Comparison of ENCODE assay signal across 11 mouse cellular contexts in the genomic region with DNA sequence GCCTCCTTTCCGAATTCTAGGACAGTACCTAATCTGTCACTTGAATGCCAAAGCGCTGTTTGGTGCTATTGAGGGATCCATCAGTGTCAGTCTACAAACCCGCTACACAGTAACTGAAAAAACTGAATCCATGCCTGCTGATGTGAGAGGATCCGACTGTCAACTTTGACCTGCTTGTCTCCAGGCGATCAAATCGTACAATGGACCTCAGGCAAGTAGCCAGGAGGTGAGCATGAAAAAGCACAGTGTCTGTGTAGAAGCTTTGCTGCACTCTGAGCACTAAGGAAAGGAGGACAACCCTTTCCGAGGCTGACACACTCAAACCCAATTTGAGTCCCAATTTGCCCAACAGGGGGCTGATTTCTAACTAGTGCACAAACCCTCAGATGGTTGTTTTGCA. TPM values are rescaled to one million over a fixed set of nuclear protein-coding genes. Genes with fewer than 3 reads are reported as not detected.
DNase-seq lines count a peak whose midpoint lies in the region; ATAC-seq and TF ChIP-seq lines count a peak whose summit lies in the region.
"Had no signal": no experiment of that assay in that cellular context is flagged by ENCODE, and none has a peak within 500 bp of the region (broad histone marks: within the 10 kb centered on the region; RNA-seq: fewer than 3 reads in every experiment).

No protein-coding gene starts in this region.

- H3K27ac ChIP-seq in forebrain, postnatal 0 days (ENCODE audit: low read depth, low read length) = no peak overlapping the region
- H3K27ac ChIP-seq in forebrain, embryonic 16.5 days (ENCODE audit: low read length) = no peak overlapping the region
- H3K27ac ChIP-seq in intestine, postnatal 0 days (ENCODE audit: low read depth, low read length) = no peak overlapping the region
- no peak overlapping the region for H3K27ac ChIP-seq in intestine, embryonic 16.5 days (ENCODE audit: low read length)
- peak overlapping the region; percentile 44 for H3K27ac ChIP-seq in lung, embryonic 15.5 days

- ATAC-seq in forebrain, postnatal 0 days = no peak
- ATAC-seq in forebrain, embryonic 16.5 days = no peak
- no peak for ATAC-seq in intestine, postnatal 0 days
- no peak for ATAC-seq in intestine, embryonic 16.5 days
- no peak for ATAC-seq in lung, embryonic 15.5 days (ENCODE audit: borderline replicate concordance, extremely low read depth, low FRiP score, low TSS enrichment)

- 0 out of 2 replicates have a peak, but pooled peaks have one; percentile 7 for TF ChIP-seq CTCF in forebrain, postnatal 0 days (IDR thresholded peaks at IDR 0.05; ENCODE audit: low read depth)
- 0 out of 2 replicates have a peak, but pooled peaks have one; percentile 6 for TF ChIP-seq CTCF in intestine, postnatal 0 days (IDR thresholded peaks at IDR 0.05; ENCODE audit: low read depth)

- H3K4me2 ChIP-seq in forebrain, postnatal 0 days (ENCODE audit: low read depth) = no peak overlapping the region
- H3K4me2 ChIP-seq in forebrain, embryonic 16.5 days (ENCODE audit: low read length) = no peak overlapping the region
- no peak overlapping the region for H3K4me2 ChIP-seq in intestine, postnatal 0 days (replicated peaks; ENCODE audit: low read depth)
- no peak overlapping the region for H3K4me2 ChIP-seq in intestine, embryonic 16.5 days (ENCODE audit: low read depth, low read length)
- H3K4me2 ChIP-seq in lung, embryonic 15.5 days = no peak overlapping the region

- no peak for DNase-seq in forebrain, postnatal 0 days
- DNase-seq in lung, postnatal 25 days (ENCODE audit: low spot score) = no peak
- DNase-seq in kidney, postnatal 36 days = peak; percentile 61 to 73
- no peak for DNase-seq in adrenal gland, adult (ENCODE audit: inconsistent age in 2 of 2, low spot score in 1 of 2)
- DNase-seq: cerebellum, adult 2 months; thymus, postnatal 4 days had no signal

- H3K9me3 ChIP-seq in forebrain, postnatal 0 days (ENCODE audit: low read length) = no peaks in the 10 kb centered on the region
- no peaks in the 10 kb centered on the region for H3K9me3 ChIP-seq in forebrain, embryonic 16.5 days (ENCODE audit: control insufficient read depth, low read length)
- H3K9me3 ChIP-seq in intestine, postnatal 0 days (ENCODE audit: control insufficient read depth) = no peaks in the 10 kb centered on the region
- H3K9me3 ChIP-seq in intestine, embryonic 16.5 days (ENCODE audit: control insufficient read depth, low read length) = no peaks in the 10 kb centered on the region
- no peaks in the 10 kb centered on the region for H3K9me3 ChIP-seq in lung, embryonic 15.5 days
- H3K9me3 ChIP-seq: heart, embryonic 10.5 days had no signal

- no peak overlapping the region for H3K4me3 ChIP-seq in forebrain, postnatal 0 days (ENCODE audit: low read depth, low read length)
- no peak overlapping the region for H3K4me3 ChIP-seq in forebrain, embryonic 16.5 days (replicated peaks; ENCODE audit: low read length)
- H3K4me3 ChIP-seq in intestine, postnatal 0 days (ENCODE audit: low read depth, low read length) = no peak overlapping the region
- no peak overlapping the region for H3K4me3 ChIP-seq in intestine, embryonic 16.5 days (ENCODE audit: low read length)
- H3K4me3 ChIP-seq in lung, embryonic 15.5 days = no peak overlapping the region
- H3K4me3 ChIP-seq: heart, embryonic 10.5 days had no signal

- no peaks in the 10 kb centered on the region for H3K36me3 ChIP-seq in forebrain, postnatal 0 days (ENCODE audit: insufficient read depth)
- no peaks in the 10 kb centered on the region for H3K36me3 ChIP-seq in forebrain, embryonic 16.5 days (ENCODE audit: control insufficient read depth, insufficient read depth)
- no peaks in the 10 kb centered on the region; the same call in 1 of the 2 replicates for H3K36me3 ChIP-seq in intestine, postnatal 0 days (ENCODE audit: control insufficient read depth, insufficient read depth)
- no peaks in the 10 kb centered on the region for H3K36me3 ChIP-seq in intestine, embryonic 16.5 days (ENCODE audit: control insufficient read depth, insufficient read depth, low read length)
- H3K36me3 ChIP-seq in lung, embryonic 15.5 days = no peaks in the 10 kb centered on the region
- H3K36me3 ChIP-seq: heart, embryonic 10.5 days had no signal

- peaks cover 18% of the 10 kb centered on the region; the same call in 1 of the 2 replicates for H3K4me1 ChIP-seq in forebrain, postnatal 0 days (ENCODE audit: insufficient read depth)
- peaks cover 28% of the 10 kb centered on the region for H3K4me1 ChIP-seq in forebrain, embryonic 16.5 days (replicated peaks; ENCODE audit: control insufficient read depth, insufficient read depth, low read length)
- H3K4me1 ChIP-seq in intestine, postnatal 0 days (replicated peaks; ENCODE audit: control insufficient read depth, insufficient read depth, low read length) = no peaks in the 10 kb centered on the region
- peaks cover 31% of the 10 kb centered on the region for H3K4me1 ChIP-seq in intestine, embryonic 16.5 days (ENCODE audit: control insufficient read depth, insufficient read depth, low read length)
- H3K4me1 ChIP-seq in lung, embryonic 15.5 days = peaks cover 56% of the 10 kb centered on the region

- no peak overlapping the region for H3K9ac ChIP-seq in forebrain, postnatal 0 days
- H3K9ac ChIP-seq in forebrain, embryonic 16.5 days (replicated peaks; ENCODE audit: low read depth, low read length) = no peak overlapping the region
- no peak overlapping the region for H3K9ac ChIP-seq in intestine, postnatal 0 days (ENCODE audit: low read depth, low read length)
- no peak overlapping the region for H3K9ac ChIP-seq in intestine, embryonic 16.5 days (ENCODE audit: low read depth, low read length)
- no peak overlapping the region for H3K9ac ChIP-seq in lung, embryonic 15.5 days

- no peaks in the 10 kb centered on the region for H3K27me3 ChIP-seq in forebrain, postnatal 0 days (ENCODE audit: insufficient read depth, low read length)
- no peaks in the 10 kb centered on the region for H3K27me3 ChIP-seq in forebrain, embryonic 16.5 days (replicated peaks; ENCODE audit: control insufficient read depth, insufficient read depth, low read length)
- H3K27me3 ChIP-seq in intestine, postnatal 0 days (replicated peaks; ENCODE audit: control insufficient read depth, insufficient read depth, low read length) = no peaks in the 10 kb centered on the region
- no peaks in the 10 kb centered on the region for H3K27me3 ChIP-seq in intestine, embryonic 16.5 days (replicated peaks; ENCODE audit: control insufficient read depth, insufficient read depth, low read length)
- no peaks in the 10 kb centered on the region for H3K27me3 ChIP-seq in lung, embryonic 15.5 days

- WGBS in forebrain, postnatal 0 days = 32% methylated on average over 7 of the region's 7 CpGs
- 33% methylated on average over 7 of the region's 7 CpGs for WGBS in forebrain, embryonic 16.5 days
- 86% methylated on average over 7 of the region's 7 CpGs for WGBS in intestine, postnatal 0 days
- 80% methylated on average over 7 of the region's 7 CpGs for WGBS in intestine, embryonic 16.5 days
- 61% methylated on average over 7 of the region's 7 CpGs for WGBS in lung, embryonic 15.5 days

RNA-seq across cellular contexts. Expression of gene Pdzrn3, which starts 24.0 kb away (rescaled TPM):
- 29.1 and 29.6 TPM in 2 replicates for total RNA-seq in forebrain, postnatal 0 days (2014; rRNA removed)
- polyA plus RNA-seq in forebrain, postnatal 0 days (2015; fragmentation: Nextera tagmentation; extraction: Ambion mirVana) = 8.3 and 10.7 TPM in 2 replicates
- polyA plus RNA-seq in forebrain, embryonic 16.5 days (2015; fragmentation: Nextera tagmentation; extraction: Ambion mirVana) = 24.0 and 28.7 TPM in 2 replicates
- polyA plus RNA-seq in intestine, postnatal 0 days (2015; fragmentation: Nextera tagmentation; extraction: Ambion mirVana) = 5.3 and 5.5 TPM in 2 replicates
- polyA plus RNA-seq in intestine, embryonic 16.5 days (2015; fragmentation: Nextera tagmentation; extraction: Ambion mirVana) = 6.3 and 6.5 TPM in 2 replicates
- 9.7 and 11.0 TPM in 2 replicates for polyA plus RNA-seq in lung, embryonic 15.5 days (2015; fragmentation: Nextera tagmentation; extraction: Ambion mirVana)

Comparison
In these comparisons a context has a peak if more than half of its experiments do, and no peak if none do; other contexts are left out.
1. DNase-seq: peak in kidney, postnatal 36 days (2 of 2); none in forebrain, postnatal 0 days (single experiment), lung, postnatal 25 days (single experiment) and adrenal gland, adult (0 of 2).